Comparison of ENCODE assay signal across 24 mouse cellular contexts in the genomic region with DNA sequence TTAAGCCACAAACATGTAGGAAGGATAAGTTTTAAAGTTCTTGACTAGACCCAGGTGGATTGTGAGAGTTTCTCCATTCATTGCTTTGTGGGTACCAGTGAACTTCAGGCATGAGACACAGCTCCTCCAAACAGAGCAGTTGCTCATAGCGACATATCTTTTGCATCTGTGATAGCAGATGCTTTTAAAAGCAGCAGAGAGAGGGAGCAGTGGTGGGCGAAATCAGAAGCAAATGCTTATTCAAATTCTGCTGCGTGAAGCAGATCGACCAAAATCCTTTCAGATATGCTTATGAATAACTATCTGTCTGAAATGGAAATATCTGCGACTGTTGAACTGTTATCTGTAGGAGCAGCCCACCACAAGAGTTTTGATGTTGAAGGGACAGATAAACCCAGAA.
DNase-seq lines count a peak whose midpoint lies in the region; ATAC-seq lines count a peak whose summit lies in the region.
"Had no signal": no experiment of that assay in that cellular context is flagged by ENCODE, and none has a peak within 500 bp of the region (broad histone marks: within the 10 kb centered on the region; RNA-seq: fewer than 3 reads in every experiment).

No protein-coding gene starts in this region.

- no peak overlapping the region for H3K4me2 ChIP-seq in liver, embryonic 12.5 days
- H3K4me2 ChIP-seq: heart, embryonic 13.5 days; hindbrain, embryonic 12.5 days; kidney, embryonic 15.5 days; limb, embryonic 15.5 days; liver, embryonic 15.5 days; lung, embryonic 15.5 days; midbrain, embryonic 13.5 days had no signal

- H3K4me1 ChIP-seq in liver, embryonic 12.5 days: no peaks in the 10 kb centered on the region
- H3K4me1 ChIP-seq: forebrain, embryonic 10.5 days; heart, embryonic 13.5 days; hindbrain, embryonic 12.5 days; kidney, embryonic 15.5 days; limb, embryonic 15.5 days; liver, embryonic 15.5 days; lung, embryonic 15.5 days; megakaryocyte, embryonic 14.5 days; midbrain, embryonic 13.5 days had no signal

- DNase-seq in frontal cortex, postnatal 36 days (ENCODE audit: low spot score in 2 of 2): peak; percentile 33 to 63
- no peak for DNase-seq in frontal cortex, postnatal 14 days (ENCODE audit: low spot score in 2 of 2)
- DNase-seq in left cerebral cortex, postnatal 36 days (ENCODE audit: low spot score in 2 of 2): peak; percentile 23 to 24
- no peak for DNase-seq in left cerebral cortex, postnatal 4 days
- peak; percentile 44 to 64 for DNase-seq in layer of hippocampus, adult 8-10 months (ENCODE audit: low spot score in 2 of 2)
- DNase-seq in telencephalon, adult 2 months (ENCODE audit: low read depth, low spot score): peak; percentile 82
- DNase-seq: adrenal gland, postnatal 25 days; cerebellum, postnatal 10 days; gastrocnemius, postnatal 25 days; heart, adult 2 months; kidney, postnatal 36 days; lung, postnatal 36 days had no signal

- ATAC-seq in liver, embryonic 12.5 days: no peak
- ATAC-seq: intestine, postnatal 0 days; midbrain, embryonic 13.5 days had no signal

- no peaks in the 10 kb centered on the region for H3K36me3 ChIP-seq in liver, embryonic 12.5 days
- H3K36me3 ChIP-seq: forebrain, embryonic 10.5 days; heart, embryonic 13.5 days; hindbrain, embryonic 12.5 days; kidney, embryonic 15.5 days; limb, embryonic 15.5 days; liver, embryonic 15.5 days; lung, embryonic 15.5 days; midbrain, embryonic 13.5 days had no signal

- intact Hi-C loops in left cerebral cortex, postnatal 36 days (cut with DNase I): no loop called here
- intact Hi-C loops in left cerebral cortex, postnatal 4 days (cut with DNase I): no loop called here

- no peak overlapping the region for H3K27ac ChIP-seq in liver, embryonic 12.5 days
- H3K27ac ChIP-seq: forebrain, embryonic 10.5 days; heart, adult 2 months; heart, embryonic 13.5 days; hindbrain, embryonic 12.5 days; kidney, embryonic 15.5 days; limb, embryonic 15.5 days; liver, embryonic 15.5 days; lung, embryonic 15.5 days; midbrain, embryonic 13.5 days; stomach, postnatal 0 days had no signal

- 64% methylated on average over 5 of the region's 5 CpGs for WGBS in liver, embryonic 12.5 days (ENCODE audit: insufficient replicate concordance)

- no peaks in the 10 kb centered on the region for H3K9me3 ChIP-seq in liver, embryonic 12.5 days (replicated peaks)
- H3K9me3 ChIP-seq: forebrain, embryonic 10.5 days; heart, embryonic 13.5 days; hindbrain, embryonic 12.5 days; kidney, embryonic 15.5 days; limb, embryonic 15.5 days; liver, embryonic 15.5 days; lung, embryonic 15.5 days; megakaryocyte, embryonic 14.5 days; midbrain, embryonic 13.5 days had no signal

- H3K27me3 ChIP-seq in liver, embryonic 12.5 days (replicated peaks): no peaks in the 10 kb centered on the region
- H3K27me3 ChIP-seq: heart, embryonic 13.5 days; hindbrain, embryonic 12.5 days; kidney, embryonic 15.5 days; limb, embryonic 15.5 days; liver, embryonic 15.5 days; lung, embryonic 15.5 days; megakaryocyte, embryonic 14.5 days; midbrain, embryonic 13.5 days had no signal

- no peak overlapping the region for H3K9ac ChIP-seq in liver, embryonic 12.5 days
- H3K9ac ChIP-seq: heart, embryonic 13.5 days; hindbrain, embryonic 12.5 days; kidney, embryonic 15.5 days; limb, embryonic 15.5 days; liver, embryonic 15.5 days; lung, embryonic 15.5 days; midbrain, embryonic 13.5 days had no signal

- no peak overlapping the region for H3K4me3 ChIP-seq in liver, embryonic 12.5 days
- H3K4me3 ChIP-seq: forebrain, embryonic 10.5 days; heart, adult 2 months; heart, embryonic 13.5 days; hindbrain, embryonic 12.5 days; kidney, embryonic 15.5 days; limb, embryonic 15.5 days; liver, embryonic 15.5 days; lung, embryonic 15.5 days; megakaryocyte, embryonic 14.5 days; midbrain, embryonic 13.5 days had no signal

Comparison
In these comparisons a context has a peak if more than half of its experiments do, and no peak if none do; other contexts are left out.
1. DNase-seq: peak in frontal cortex, postnatal 36 days (2 of 2), left cerebral cortex, postnatal 36 days (2 of 2), layer of hippocampus, adult 8-10 months (2 of 2) and telencephalon, adult 2 months (single experiment); none in frontal cortex, postnatal 14 days (0 of 2) and left cerebral cortex, postnatal 4 days (single experiment).